Mouse (Mus musculus): ENCODE data around the gene Kcnj4. TPM values are rescaled to one million over a fixed set of nuclear protein-coding genes. Genes with fewer than 3 reads are reported as not detected.

Gene Kcnj4
- polyA plus RNA-seq, 1 experiment from 2014 or later: not detected

DNA sequence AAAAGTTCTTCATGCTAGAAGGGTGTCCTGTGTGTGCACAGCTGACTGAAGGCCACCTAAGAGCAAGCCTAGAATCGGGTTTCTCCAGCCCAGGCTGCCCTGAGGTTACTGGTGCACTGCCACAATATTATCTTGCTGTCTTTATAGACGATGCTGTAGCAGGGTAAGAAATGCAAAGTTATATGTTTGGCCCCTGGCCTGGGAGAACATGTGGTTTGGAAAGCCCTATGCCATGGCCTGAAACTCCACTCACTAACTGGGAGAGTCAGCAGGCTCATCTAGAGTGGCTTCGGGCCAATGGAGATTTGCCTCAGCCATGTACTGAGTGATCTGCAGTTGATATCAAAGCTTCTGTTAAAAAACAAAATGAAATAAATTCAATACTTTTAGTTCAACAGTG is 28.8 kb upstream of the Kcnj4 start:
- DNase-seq (no peak), ATAC-seq (ENCODE audit: low FRiP score, low TSS enrichment) (no peak)
- H3K4me1 ChIP-seq (ENCODE audit: control insufficient read depth, insufficient read depth, low read length): no peaks in the 10 kb centered on the region
- no peaks in the 10 kb centered on the region for H3K27me3 ChIP-seq (ENCODE audit: control insufficient read depth, insufficient read depth, low read length)
- no peak overlapping the region for H3K27ac ChIP-seq (replicated peaks; ENCODE audit: low read depth, low read length)
- 97% methylated on average over 3 of the region's 3 CpGs for WGBS
- no peaks in the 10 kb centered on the region for H3K9me3 ChIP-seq (ENCODE audit: control insufficient read depth, low read length)
- H3K9ac ChIP-seq (replicated peaks; ENCODE audit: low read length): no peak overlapping the region
- no peak overlapping the region for H3K4me3 ChIP-seq (replicated peaks; ENCODE audit: low read depth, low read length)
- H3K36me3 ChIP-seq (ENCODE audit: control insufficient read depth, insufficient read depth, low read length): peaks cover 100% of the 10 kb centered on the region
- H3K4me2 ChIP-seq (ENCODE audit: low read length): no peak overlapping the region

DNA sequence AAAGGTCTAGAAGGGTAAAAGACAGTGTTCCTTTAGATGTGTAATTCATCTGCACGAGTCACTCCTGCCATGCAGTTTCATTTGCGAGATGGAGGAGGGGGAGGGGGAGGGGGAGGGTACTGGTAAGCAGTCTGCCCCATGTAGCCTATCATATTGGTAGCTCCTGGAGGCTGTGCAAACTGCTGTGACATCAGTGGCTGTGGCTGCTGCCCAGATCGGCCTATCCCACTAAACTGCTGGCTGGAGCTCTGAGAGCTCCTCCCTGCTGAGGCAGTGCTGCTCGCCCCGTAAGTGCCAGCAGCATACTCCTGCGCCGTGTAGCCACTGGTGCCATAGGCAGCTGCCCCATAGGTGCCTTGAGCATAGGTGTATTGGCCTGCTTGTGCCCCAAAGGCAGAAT is 24.9 kb upstream of the Kcnj4 start:
- DNase-seq: no peak
- Histone ChIP-seq H3K9ac (replicated peaks; ENCODE audit: low read length) (no peak overlapping the region), H3K27me3 (ENCODE audit: control insufficient read depth, insufficient read depth, low read length) (no peaks in the 10 kb centered on the region), H3K36me3 (ENCODE audit: control insufficient read depth, insufficient read depth, low read length) (peaks cover 91% of the 10 kb centered on the region), H3K9me3 (ENCODE audit: control insufficient read depth, low read length) (no peaks in the 10 kb centered on the region), H3K4me3 (replicated peaks; ENCODE audit: low read depth, low read length) (no peak overlapping the region), H3K27ac (replicated peaks; ENCODE audit: low read depth, low read length) (no peak overlapping the region), H3K4me1 (ENCODE audit: control insufficient read depth, insufficient read depth, low read length) (no peaks in the 10 kb centered on the region), H3K4me2 (ENCODE audit: low read length) (no peak overlapping the region)
- no peak for ATAC-seq (ENCODE audit: low FRiP score, low TSS enrichment)
- WGBS: 89% methylated on average over 7 of the region's 7 CpGs

DNA sequence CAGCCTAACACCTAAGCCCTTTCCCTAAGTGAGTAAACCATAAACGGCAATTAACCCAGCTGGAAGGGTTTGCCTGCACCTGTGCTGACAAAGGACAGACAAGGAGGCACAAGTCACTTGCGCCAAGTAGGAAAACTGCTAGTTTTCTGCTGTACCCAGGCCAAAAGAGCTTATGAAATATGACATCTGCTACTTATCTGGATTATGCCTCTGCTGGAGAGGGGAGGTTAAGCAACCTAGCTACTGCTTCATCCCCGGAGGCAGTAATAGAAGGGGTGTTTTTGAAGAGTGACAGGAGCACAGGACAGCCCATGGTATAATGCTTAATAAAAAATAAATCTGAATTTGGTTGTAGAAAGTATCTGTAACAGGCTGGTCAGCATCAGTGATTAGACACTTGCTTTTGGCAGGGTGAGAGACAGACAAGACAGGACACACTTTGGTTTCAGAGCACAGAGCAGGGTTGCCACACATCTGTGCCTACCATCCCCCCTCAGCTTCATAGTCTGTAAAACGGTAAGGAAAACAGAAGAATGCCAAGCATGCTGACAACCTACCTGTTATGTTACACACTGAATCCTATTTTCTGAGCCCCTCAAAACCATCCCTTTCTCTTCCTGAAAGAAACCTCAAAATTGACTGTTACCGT is 23.1 kb upstream of the Kcnj4 start:
- Histone ChIP-seq H3K27me3 (ENCODE audit: control insufficient read depth, insufficient read depth, low read length) (no peaks in the 10 kb centered on the region), H3K4me1 (ENCODE audit: control insufficient read depth, insufficient read depth, low read length) (no peaks in the 10 kb centered on the region), H3K9me3 (ENCODE audit: control insufficient read depth, low read length) (no peaks in the 10 kb centered on the region), H3K9ac (replicated peaks; ENCODE audit: low read length) (no peak overlapping the region), H3K4me3 (replicated peaks; ENCODE audit: low read depth, low read length) (no peak overlapping the region), H3K36me3 (ENCODE audit: control insufficient read depth, insufficient read depth, low read length) (peaks cover 73% of the 10 kb centered on the region), H3K4me2 (ENCODE audit: low read length) (no peak overlapping the region), H3K27ac (replicated peaks; ENCODE audit: low read depth, low read length) (no peak overlapping the region)
- no peak for DNase-seq
- no peak for ATAC-seq (ENCODE audit: low FRiP score, low TSS enrichment)
- 83% methylated on average over 5 of the region's 5 CpGs for WGBS

DNA sequence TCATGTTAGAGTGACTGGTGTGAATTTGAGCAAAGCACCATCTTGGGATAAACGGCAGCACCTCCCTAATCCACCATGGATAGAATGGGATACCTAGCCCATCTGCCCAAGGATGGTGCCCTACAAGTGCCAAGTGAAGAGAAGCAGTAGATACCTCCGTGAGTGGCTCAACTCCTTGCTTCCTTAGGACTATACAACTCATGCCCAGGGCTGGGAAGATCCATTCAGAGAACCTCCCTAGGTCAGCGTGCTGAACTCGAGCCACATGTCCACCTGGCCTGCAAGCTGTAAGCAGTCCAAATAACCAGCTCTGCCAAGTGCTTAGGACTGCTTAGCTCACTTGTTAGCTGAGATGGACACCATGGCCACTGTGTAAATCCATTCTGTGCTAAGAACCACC is 22.2 kb upstream of the Kcnj4 start:
- Histone ChIP-seq H3K4me2 (ENCODE audit: low read length) (no peak overlapping the region), H3K9me3 (ENCODE audit: control insufficient read depth, low read length) (no peaks in the 10 kb centered on the region), H3K27me3 (ENCODE audit: control insufficient read depth, insufficient read depth, low read length) (no peaks in the 10 kb centered on the region), H3K36me3 (ENCODE audit: control insufficient read depth, insufficient read depth, low read length) (peaks cover 64% of the 10 kb centered on the region), H3K27ac (replicated peaks; ENCODE audit: low read depth, low read length) (no peak overlapping the region), H3K9ac (replicated peaks; ENCODE audit: low read length) (no peak overlapping the region), H3K4me1 (ENCODE audit: control insufficient read depth, insufficient read depth, low read length) (no peaks in the 10 kb centered on the region), H3K4me3 (replicated peaks; ENCODE audit: low read depth, low read length) (no peak overlapping the region)
- ATAC-seq (ENCODE audit: low FRiP score, low TSS enrichment): no peak
- peak; percentile 17 for DNase-seq
- WGBS: 90% methylated on average over 4 of the region's 4 CpGs

DNA sequence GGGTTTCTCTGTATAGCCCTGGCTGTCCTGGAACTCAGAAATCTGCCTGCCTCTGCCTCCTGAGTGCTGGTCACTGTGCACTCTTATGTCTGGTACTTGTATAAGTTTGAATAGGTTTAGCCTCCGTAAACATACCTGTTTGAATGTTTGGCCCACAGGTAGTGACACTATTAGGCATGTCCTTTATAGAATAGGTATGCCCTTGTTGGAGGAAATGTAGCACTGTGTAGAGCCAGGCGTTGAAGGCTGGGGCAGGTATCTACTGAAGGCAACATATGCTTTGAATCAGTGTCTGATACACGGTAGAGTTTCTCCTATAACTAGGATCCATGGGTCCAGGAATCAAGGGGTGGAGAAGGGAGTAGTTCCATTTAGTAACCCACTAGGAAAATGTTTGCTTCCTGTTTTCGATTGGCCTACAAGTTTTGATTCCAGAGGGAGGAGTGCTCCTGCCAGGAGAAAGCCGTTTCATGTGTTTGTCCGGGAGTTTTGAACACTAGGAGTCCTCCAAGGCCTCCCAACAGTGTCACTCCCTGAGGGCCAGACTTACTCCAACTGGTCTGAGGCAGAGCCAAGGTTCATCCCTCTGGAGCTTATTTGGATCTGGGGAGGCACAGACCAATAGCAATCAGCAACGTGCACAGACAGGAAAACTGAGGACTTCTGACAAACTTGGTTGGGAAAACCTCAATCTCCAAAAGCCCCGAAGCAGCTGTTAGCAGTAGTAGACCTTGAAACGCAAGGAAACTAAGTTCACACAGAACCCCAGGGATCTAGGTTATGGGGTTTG is 21.1 kb upstream of the Kcnj4 start:
- Histone ChIP-seq H3K9me3 (ENCODE audit: control insufficient read depth, low read length) (no peaks in the 10 kb centered on the region), H3K27me3 (ENCODE audit: control insufficient read depth, insufficient read depth, low read length) (no peaks in the 10 kb centered on the region), H3K4me3 (replicated peaks; ENCODE audit: low read depth, low read length) (no peak overlapping the region), H3K9ac (replicated peaks; ENCODE audit: low read length) (no peak overlapping the region), H3K36me3 (ENCODE audit: control insufficient read depth, insufficient read depth, low read length) (peaks cover 53% of the 10 kb centered on the region), H3K27ac (replicated peaks; ENCODE audit: low read depth, low read length) (no peak overlapping the region), H3K4me2 (ENCODE audit: low read length) (no peak overlapping the region), H3K4me1 (ENCODE audit: control insufficient read depth, insufficient read depth, low read length) (no peaks in the 10 kb centered on the region)
- ATAC-seq (ENCODE audit: low FRiP score, low TSS enrichment) (no peak), DNase-seq (peak; percentile 18)
- WGBS: 69% methylated on average over 9 of the region's 9 CpGs

DNA sequence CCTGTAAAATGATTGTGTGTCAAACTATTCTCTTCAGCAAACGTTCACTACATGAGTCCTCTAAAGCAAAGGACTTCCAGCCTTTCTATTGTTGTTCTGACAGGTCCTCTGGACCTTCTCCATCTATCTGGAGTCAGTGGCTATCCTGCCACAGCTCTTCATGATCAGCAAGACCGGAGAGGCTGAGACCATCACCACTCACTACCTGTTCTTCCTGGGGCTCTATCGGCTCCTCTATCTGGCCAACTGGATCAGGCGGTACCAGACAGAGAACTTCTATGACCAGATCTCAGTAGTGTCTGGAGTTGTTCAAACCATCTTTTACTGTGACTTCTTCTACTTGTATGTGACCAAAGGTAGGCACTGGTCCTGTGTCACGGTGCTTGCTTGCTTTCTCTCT is 20.5 kb upstream of the Kcnj4 start:
- no peaks in the 10 kb centered on the region for H3K9me3 ChIP-seq (ENCODE audit: control insufficient read depth, low read length)

DNA sequence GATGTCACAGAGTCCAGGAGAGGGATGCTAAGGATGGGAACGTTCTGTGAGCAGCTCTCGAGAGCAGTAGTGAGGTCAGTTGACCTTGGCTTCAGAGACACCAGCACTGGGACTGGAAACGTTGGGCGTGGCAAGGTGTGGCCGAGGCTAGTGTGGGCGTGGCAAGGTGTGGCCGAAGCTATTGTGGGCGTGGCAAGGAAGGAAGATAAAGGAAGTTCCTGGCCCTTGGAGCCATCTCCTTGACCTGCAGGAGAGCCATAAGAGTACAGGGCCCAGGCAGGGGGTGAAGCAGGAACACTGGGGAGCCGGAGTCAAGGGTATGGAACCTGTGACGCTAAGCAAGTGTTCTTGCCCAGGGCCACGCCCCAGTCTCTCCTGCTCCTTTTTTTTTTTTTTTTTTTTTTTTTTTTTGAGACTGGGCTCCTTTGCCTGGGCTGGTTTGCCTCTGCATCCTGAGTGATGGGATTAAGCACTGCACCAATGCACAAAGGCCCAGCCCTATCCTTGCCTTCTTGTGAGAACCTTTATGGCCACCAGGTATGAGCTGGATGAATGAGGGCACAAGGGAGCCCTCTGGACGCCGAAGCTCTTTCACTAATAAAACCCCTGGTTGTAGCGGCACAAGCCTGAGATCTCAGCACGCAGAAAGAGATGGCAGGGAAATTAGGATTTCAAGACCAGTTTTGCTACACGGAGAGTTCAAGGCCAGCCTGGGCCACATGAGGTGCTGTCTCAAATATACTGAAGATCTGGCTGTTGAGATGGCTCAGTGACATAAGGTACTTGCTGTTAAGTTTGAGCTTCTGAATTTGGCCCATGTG is 14.6 kb upstream of the Kcnj4 start:
- 50% methylated on average over 16 of the region's 16 CpGs for WGBS
- H3K4me3 ChIP-seq (replicated peaks; ENCODE audit: low read depth, low read length): no peak overlapping the region
- peaks cover 35% of the 10 kb centered on the region; the same call in 1 of the 2 replicates for H3K27me3 ChIP-seq (ENCODE audit: control insufficient read depth, insufficient read depth, low read length)
- DNase-seq (no peak), ATAC-seq (ENCODE audit: low FRiP score, low TSS enrichment) (no peak)
- no peaks in the 10 kb centered on the region for H3K9me3 ChIP-seq (ENCODE audit: control insufficient read depth, low read length)
- H3K36me3 ChIP-seq (ENCODE audit: control insufficient read depth, insufficient read depth, low read length): no peaks in the 10 kb centered on the region
- no peak overlapping the region for H3K4me2 ChIP-seq (ENCODE audit: low read length)
- no peak overlapping the region for H3K27ac ChIP-seq (replicated peaks; ENCODE audit: low read depth, low read length)
- peaks cover 12% of the 10 kb centered on the region for H3K4me1 ChIP-seq (ENCODE audit: control insufficient read depth, insufficient read depth, low read length)
- H3K9ac ChIP-seq (replicated peaks; ENCODE audit: low read length): no peak overlapping the region

More for the DNA sequence above, 20.5 kb upstream of the Kcnj4 start:
- DNase-seq (no peak), ATAC-seq (ENCODE audit: low FRiP score, low TSS enrichment) (no peak)
- Histone ChIP-seq H3K4me2 (ENCODE audit: low read length) (no peak overlapping the region), H3K4me1 (ENCODE audit: control insufficient read depth, insufficient read depth, low read length) (no peaks in the 10 kb centered on the region), H3K27me3 (ENCODE audit: control insufficient read depth, insufficient read depth, low read length) (no peaks in the 10 kb centered on the region), H3K9ac (replicated peaks; ENCODE audit: low read length) (no peak overlapping the region), H3K36me3 (ENCODE audit: control insufficient read depth, insufficient read depth, low read length) (peaks cover 47% of the 10 kb centered on the region), H3K4me3 (replicated peaks; ENCODE audit: low read depth, low read length) (no peak overlapping the region), H3K27ac (replicated peaks; ENCODE audit: low read depth, low read length) (no peak overlapping the region)
- 85% methylated on average over 5 of the region's 5 CpGs for WGBS

DNA sequence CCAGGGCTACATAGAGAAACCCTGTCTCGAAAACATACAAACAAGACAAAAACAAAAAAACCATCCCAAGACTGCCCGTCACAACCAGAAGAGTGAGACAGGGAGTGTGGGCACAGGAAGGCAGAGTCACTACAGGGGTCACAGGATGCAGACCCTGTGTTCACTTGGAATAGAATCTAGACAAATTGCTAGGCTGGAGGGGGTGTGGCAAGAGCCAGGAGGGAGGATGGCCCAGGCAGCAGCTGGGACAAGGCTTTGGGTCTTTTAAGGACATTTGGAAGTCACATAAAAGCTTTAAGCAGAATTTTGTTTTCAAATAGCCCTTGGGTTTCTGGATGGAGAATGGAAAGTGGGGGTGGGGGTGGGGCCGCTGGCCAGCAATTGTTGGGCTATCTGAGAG is 13.5 kb upstream of the Kcnj4 start:
- Histone ChIP-seq H3K27ac (replicated peaks; ENCODE audit: low read depth, low read length) (no peak overlapping the region), H3K9ac (replicated peaks; ENCODE audit: low read length) (no peak overlapping the region), H3K4me2 (ENCODE audit: low read length) (no peak overlapping the region), H3K9me3 (ENCODE audit: control insufficient read depth, low read length) (no peaks in the 10 kb centered on the region), H3K4me3 (replicated peaks; ENCODE audit: low read depth, low read length) (no peak overlapping the region), H3K4me1 (ENCODE audit: control insufficient read depth, insufficient read depth, low read length) (peaks cover 12% of the 10 kb centered on the region), H3K27me3 (ENCODE audit: control insufficient read depth, insufficient read depth, low read length) (peaks cover 45% of the 10 kb centered on the region), H3K36me3 (ENCODE audit: control insufficient read depth, insufficient read depth, low read length) (no peaks in the 10 kb centered on the region)
- ATAC-seq (ENCODE audit: low FRiP score, low TSS enrichment): no peak
- 83% methylated on average over 3 of the region's 3 CpGs for WGBS
- DNase-seq: no peak
